Mouse (Mus musculus) bone marrow macrophage, adult 2 months (primary cell): ENCODE measurements around the gene Apopt1.

ENCODE experiments used
- CTCF ChIP-seq: IDR thresholded peaks from 2 replicates; pipeline ENCODE4 v1.5.1; 2012; ENCODE audit warnings: low read depth, mild to moderate bottlenecking, low read length, moderate library complexity
- POLR2A ChIP-seq: IDR thresholded peaks from 2 replicates; pipeline ENCODE4 v1.6.1; 2012; ENCODE audit warnings: mild to moderate bottlenecking, low read depth, low read length, borderline replicate concordance

GRCm38 (mm10) chr12:111768322-111768928, 55.4 kb downstream of the Apopt1 start:
- TF ChIP-seq CTCF (no peak), POLR2A (no peak)
